Mouse (Mus musculus): ENCODE results near the gene Parn.

- TF ChIP-seq CTCF (IDR thresholded peaks at IDR 0.05; ENCODE audit: low read depth) (no peak), EP300 (IDR thresholded peaks at IDR 0.05; ENCODE audit: low read depth) (no peak)
Observed at GRCm38 (mm10) chr16:13567614-13568013, 100.4 kb downstream of the Parn start.
